Mouse (Mus musculus): ENCODE data around the gene Acsl4. TPM values are rescaled to one million over a fixed set of nuclear protein-coding genes. Genes with fewer than 3 reads are reported as not detected.

The Acsl4 gene
- polyA plus RNA-seq, 2 experiments, result 6.4 to 16.1 TPM

- Histone ChIP-seq H3K9me3 (ENCODE audit: control insufficient read depth, low read length) (no peaks in the 10 kb centered on the region), H3K27ac (no peak overlapping the region), H3K27me3 (ENCODE audit: control insufficient read depth, insufficient read depth, low read length) (no peaks in the 10 kb centered on the region), H3K36me3 (replicated peaks; ENCODE audit: control insufficient read depth, insufficient read depth, low read depth) (no peaks in the 10 kb centered on the region), H3K4me2 (ENCODE audit: low read depth) (no peak overlapping the region), H3K4me3 (ENCODE audit: insufficient read depth in 1 of 2, low read depth in 2 of 2, low read length in 2 of 2) (no peak overlapping the region), H3K4me1 (replicated peaks; ENCODE audit: control insufficient read depth in 2 of 2, insufficient read depth in 2 of 2, low read length in 1 of 2) (peaks cover 0 to 6% of the 10 kb centered on the region in 2 experiments; a peak in 2 of 4 replicates), H3K9ac (replicated peaks) (no peak overlapping the region)
- DNase-seq (ENCODE audit: low read depth in 3 of 3, low spot score in 3 of 3), result no peak
- 37% methylated on average over 6 of the region's 6 CpGs for WGBS (ENCODE audit: insufficient replicate concordance)
- TF ChIP-seq EP300 (IDR thresholded peaks at IDR 0.05; ENCODE audit: low read depth) (no peak), CTCF (IDR thresholded peaks at IDR 0.05; ENCODE audit: low read depth) (no peak)
- no peak for ATAC-seq (ENCODE audit: insufficient read depth)
Observed at GRCm38 (mm10) chrX:142379894-142380293, 10.4 kb downstream of the Acsl4 start.

GRCm38 (mm10) chrX:142378048-142378447, 12.3 kb downstream of the Acsl4 start:
- H3K27ac ChIP-seq, result no peak overlapping the region
- TF ChIP-seq CTCF (IDR thresholded peaks at IDR 0.05; ENCODE audit: low read depth) (0 out of 2 replicates have a peak, but pooled peaks have one; percentile 29), EP300 (IDR thresholded peaks at IDR 0.05; ENCODE audit: low read depth) (no peak)
- H3K4me3 ChIP-seq (ENCODE audit: insufficient read depth in 1 of 2, low read depth in 2 of 2, low read length in 2 of 2), result no peak overlapping the region
- DNase-seq (ENCODE audit: low read depth in 3 of 3, low spot score in 3 of 3), result no peak
- peaks cover 0 to 2% of the 10 kb centered on the region in 2 experiments; a peak in 1 of 4 replicates for H3K4me1 ChIP-seq (replicated peaks; ENCODE audit: control insufficient read depth in 2 of 2, insufficient read depth in 2 of 2, low read length in 1 of 2)
- no peak for ATAC-seq (ENCODE audit: insufficient read depth)
- no peak overlapping the region for H3K4me2 ChIP-seq (ENCODE audit: low read depth)
- 78% methylated on average over 6 of the region's 6 CpGs for WGBS (ENCODE audit: insufficient replicate concordance)
- H3K27me3 ChIP-seq (ENCODE audit: control insufficient read depth, insufficient read depth, low read length), result no peaks in the 10 kb centered on the region
- H3K9me3 ChIP-seq (ENCODE audit: control insufficient read depth, low read length), result no peaks in the 10 kb centered on the region
- no peaks in the 10 kb centered on the region for H3K36me3 ChIP-seq (replicated peaks; ENCODE audit: control insufficient read depth, insufficient read depth, low read depth)
- H3K9ac ChIP-seq (replicated peaks), result no peak overlapping the region

GRCm38 (mm10) chrX:142377358-142377757, 13.0 kb downstream of the Acsl4 start:
- ATAC-seq (ENCODE audit: insufficient read depth), result no peak
- 52% methylated on average over 3 of the region's 3 CpGs for WGBS (ENCODE audit: insufficient replicate concordance)
- no peak for TF ChIP-seq EP300 (IDR thresholded peaks at IDR 0.05; ENCODE audit: low read depth)
- TF ChIP-seq CTCF (IDR thresholded peaks at IDR 0.05; ENCODE audit: low read depth), result no peak
- Histone ChIP-seq H3K9me3 (ENCODE audit: control insufficient read depth, low read length) (no peaks in the 10 kb centered on the region), H3K4me2 (ENCODE audit: low read depth) (no peak overlapping the region), H3K4me1 (replicated peaks; ENCODE audit: control insufficient read depth in 2 of 2, insufficient read depth in 2 of 2, low read length in 1 of 2) (0 out of 4 replicates have a peak, but pooled peaks cover 0 to 2% of the 10 kb centered on the region in 2 experiments), H3K9ac (replicated peaks) (no peak overlapping the region), H3K4me3 (ENCODE audit: insufficient read depth in 1 of 2, low read depth in 2 of 2, low read length in 2 of 2) (no peak overlapping the region), H3K27me3 (ENCODE audit: control insufficient read depth, insufficient read depth, low read length) (no peaks in the 10 kb centered on the region), H3K27ac (no peak overlapping the region), H3K36me3 (replicated peaks; ENCODE audit: control insufficient read depth, insufficient read depth, low read depth) (no peaks in the 10 kb centered on the region)
- DNase-seq (ENCODE audit: low read depth in 3 of 3, low spot score in 3 of 3), result no peak

GRCm38 (mm10) chrX:142376747-142377146, 13.6 kb downstream of the Acsl4 start:
- H3K27me3 ChIP-seq (ENCODE audit: control insufficient read depth, insufficient read depth, low read length), result no peaks in the 10 kb centered on the region
- no peaks in the 10 kb centered on the region for H3K36me3 ChIP-seq (replicated peaks; ENCODE audit: control insufficient read depth, insufficient read depth, low read depth)
- H3K4me2 ChIP-seq (ENCODE audit: low read depth), result no peak overlapping the region
- no peak for DNase-seq (ENCODE audit: low read depth in 3 of 3, low spot score in 3 of 3)
- H3K9ac ChIP-seq (replicated peaks), result no peak overlapping the region
- ATAC-seq (ENCODE audit: insufficient read depth), result no peak
- 0 out of 4 replicates have a peak, but pooled peaks cover 0 to 2% of the 10 kb centered on the region in 2 experiments for H3K4me1 ChIP-seq (replicated peaks; ENCODE audit: control insufficient read depth in 2 of 2, insufficient read depth in 2 of 2, low read length in 1 of 2)
- TF ChIP-seq CTCF (IDR thresholded peaks at IDR 0.05; ENCODE audit: low read depth) (no peak), EP300 (IDR thresholded peaks at IDR 0.05; ENCODE audit: low read depth) (no peak)
- no peak overlapping the region for H3K4me3 ChIP-seq (ENCODE audit: insufficient read depth in 1 of 2, low read depth in 2 of 2, low read length in 2 of 2)
- no peak overlapping the region for H3K27ac ChIP-seq
- no peaks in the 10 kb centered on the region for H3K9me3 ChIP-seq (ENCODE audit: control insufficient read depth, low read length)
- WGBS (ENCODE audit: insufficient replicate concordance), result 50% methylated on average over 3 of the region's 3 CpGs

GRCm38 (mm10) chrX:142375519-142375918, 14.8 kb downstream of the Acsl4 start:
- TF ChIP-seq EP300 (IDR thresholded peaks at IDR 0.05; ENCODE audit: low read depth), result no peak
- no peak for TF ChIP-seq CTCF (IDR thresholded peaks at IDR 0.05; ENCODE audit: low read depth)
- H3K4me2 ChIP-seq (ENCODE audit: low read depth), result no peak overlapping the region
- H3K4me1 ChIP-seq (replicated peaks; ENCODE audit: control insufficient read depth in 2 of 2, insufficient read depth in 2 of 2, low read length in 1 of 2), result no peaks in the 10 kb centered on the region
- no peak for ATAC-seq (ENCODE audit: insufficient read depth)
- no peak overlapping the region for H3K4me3 ChIP-seq (ENCODE audit: insufficient read depth in 1 of 2, low read depth in 2 of 2, low read length in 2 of 2)
- DNase-seq (ENCODE audit: low read depth in 3 of 3, low spot score in 3 of 3), result no peak
- no peaks in the 10 kb centered on the region for H3K27me3 ChIP-seq (ENCODE audit: control insufficient read depth, insufficient read depth, low read length)
- no peaks in the 10 kb centered on the region for H3K9me3 ChIP-seq (ENCODE audit: control insufficient read depth, low read length)
- no peaks in the 10 kb centered on the region for H3K36me3 ChIP-seq (replicated peaks; ENCODE audit: control insufficient read depth, insufficient read depth, low read depth)
- H3K9ac ChIP-seq (replicated peaks), result no peak overlapping the region
- 82% methylated on average over 4 of the region's 4 CpGs for WGBS (ENCODE audit: insufficient replicate concordance)
- no peak overlapping the region for H3K27ac ChIP-seq
